Mouse (Mus musculus): ENCODE results near the gene Mapk13. TPM values are rescaled to one million over a fixed set of nuclear protein-coding genes. Genes with fewer than 3 reads are reported as not detected.

Mapk13 gene
- total and polyA plus RNA-seq, 2 experiments from 2014 or later = 0.65 to 0.78 TPM

DNA sequence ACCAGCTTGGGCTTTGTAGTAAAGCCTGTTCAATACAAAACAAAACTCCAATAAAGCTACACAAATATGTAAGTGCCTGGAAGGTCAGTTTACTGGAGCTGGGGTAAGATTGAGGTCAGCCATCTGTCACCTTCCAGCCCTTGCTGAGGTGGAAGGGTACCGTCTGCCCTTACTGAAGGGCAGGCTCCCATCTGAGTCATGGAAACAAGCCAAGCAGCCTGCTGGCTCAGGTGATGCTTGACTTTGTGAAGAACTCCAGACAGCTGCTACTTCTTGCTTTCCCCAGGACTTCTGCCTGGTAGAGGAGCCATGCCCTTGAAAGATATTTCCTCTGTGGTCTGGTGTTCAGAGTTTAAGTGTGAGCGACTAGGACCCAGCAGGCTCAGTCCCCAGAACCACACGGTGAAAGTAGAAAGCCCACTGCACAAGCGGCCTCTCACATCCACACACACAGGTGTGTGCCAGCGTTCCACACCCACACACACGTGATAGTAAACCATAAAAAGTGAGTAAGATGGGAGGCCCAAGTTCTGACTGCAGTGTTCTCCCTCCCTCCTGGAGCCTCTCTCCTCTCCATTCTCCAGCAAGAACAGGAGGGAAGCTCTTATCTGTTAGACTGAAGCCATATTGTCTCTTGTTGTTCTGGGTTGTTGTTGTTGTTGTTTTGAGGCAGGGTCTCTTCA lies 56.4 kb downstream of the Mapk13 start:
- 60% methylated on average over 6 of the region's 6 CpGs for WGBS

DNA sequence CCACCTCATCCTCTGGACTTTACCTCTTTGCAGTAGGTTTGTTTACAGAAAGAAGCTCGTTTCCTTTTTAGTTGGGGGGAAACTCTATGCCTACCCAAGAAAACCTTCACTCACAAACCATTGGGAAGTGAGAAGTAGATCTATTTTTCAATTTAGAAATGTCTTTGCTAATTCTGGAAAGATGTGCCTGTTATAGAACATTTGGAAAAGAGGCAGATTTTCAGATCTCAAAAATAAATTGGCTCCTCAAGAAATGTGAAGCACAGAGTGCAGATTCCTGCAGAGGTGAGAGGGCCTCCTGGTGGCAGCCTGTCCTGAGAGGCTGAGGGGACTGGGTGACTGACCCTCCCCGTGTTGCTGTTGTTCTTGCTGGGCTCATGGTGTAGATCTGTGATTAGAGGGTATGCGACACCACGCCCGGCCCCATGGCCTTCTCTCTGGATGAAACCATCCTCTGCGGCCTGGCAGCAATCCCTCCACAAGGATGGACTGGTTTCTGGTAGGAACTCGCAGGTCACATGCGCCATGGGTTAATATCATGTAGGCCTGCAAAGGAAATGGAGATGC lies 58.7 kb downstream of the Mapk13 start:
- H3K36me3 ChIP-seq (replicated peaks; ENCODE audit: control insufficient read depth, insufficient read depth, low read length) = peaks cover 81% of the 10 kb centered on the region
- H3K27me3 ChIP-seq (ENCODE audit: control insufficient read depth, insufficient read depth, low read length) = no peaks in the 10 kb centered on the region
- ATAC-seq (ENCODE audit: insufficient read depth, low read depth) = no peak
- 89% methylated on average over 8 of the region's 8 CpGs for WGBS
- H3K4me3 ChIP-seq (ENCODE audit: low read depth, low read length) = no peak overlapping the region
- DNase-seq (ENCODE audit: low spot score) = no peak
- H3K9ac ChIP-seq (replicated peaks; ENCODE audit: low read depth, low read length) = no peak overlapping the region
- no peak overlapping the region for H3K4me2 ChIP-seq (ENCODE audit: low read depth, low read length)
- TF ChIP-seq EP300 (IDR thresholded peaks at IDR 0.05; ENCODE audit: low read depth) (no peak), CTCF (IDR thresholded peaks at IDR 0.05; ENCODE audit: low read depth) (no peak)
- H3K9me3 ChIP-seq (replicated peaks; ENCODE audit: control insufficient read depth, low read length) = no peaks in the 10 kb centered on the region
- H3K27ac ChIP-seq (ENCODE audit: low read depth) = no peak overlapping the region
- 0 out of 2 replicates have a peak, but pooled peaks cover 6% of the 10 kb centered on the region for H3K4me1 ChIP-seq (ENCODE audit: control insufficient read depth, insufficient read depth)

More for the DNA sequence above, 56.4 kb downstream of the Mapk13 start:
- H3K27me3 ChIP-seq (ENCODE audit: control insufficient read depth, insufficient read depth, low read length) = no peaks in the 10 kb centered on the region
- DNase-seq (ENCODE audit: low spot score) (no peak), ATAC-seq (ENCODE audit: insufficient read depth, low read depth) (0 out of 2 replicates have a peak, but pooled peaks have one; percentile 40)
- H3K4me3 ChIP-seq (ENCODE audit: low read depth, low read length) = no peak overlapping the region
- H3K9ac ChIP-seq (replicated peaks; ENCODE audit: low read depth, low read length) = no peak overlapping the region
- H3K27ac ChIP-seq (ENCODE audit: low read depth) = peak overlapping the region; percentile 43
- H3K36me3 ChIP-seq (replicated peaks; ENCODE audit: control insufficient read depth, insufficient read depth, low read length) = peaks cover 87% of the 10 kb centered on the region
- H3K4me1 ChIP-seq (ENCODE audit: control insufficient read depth, insufficient read depth) = 0 out of 2 replicates have a peak, but pooled peaks cover 6% of the 10 kb centered on the region
- H3K4me2 ChIP-seq (ENCODE audit: low read depth, low read length) = no peak overlapping the region
- no peak for TF ChIP-seq EP300 (IDR thresholded peaks at IDR 0.05; ENCODE audit: low read depth)
- TF ChIP-seq CTCF (IDR thresholded peaks at IDR 0.05; ENCODE audit: low read depth) = no peak
- H3K9me3 ChIP-seq (replicated peaks; ENCODE audit: control insufficient read depth, low read length) = no peaks in the 10 kb centered on the region

DNA sequence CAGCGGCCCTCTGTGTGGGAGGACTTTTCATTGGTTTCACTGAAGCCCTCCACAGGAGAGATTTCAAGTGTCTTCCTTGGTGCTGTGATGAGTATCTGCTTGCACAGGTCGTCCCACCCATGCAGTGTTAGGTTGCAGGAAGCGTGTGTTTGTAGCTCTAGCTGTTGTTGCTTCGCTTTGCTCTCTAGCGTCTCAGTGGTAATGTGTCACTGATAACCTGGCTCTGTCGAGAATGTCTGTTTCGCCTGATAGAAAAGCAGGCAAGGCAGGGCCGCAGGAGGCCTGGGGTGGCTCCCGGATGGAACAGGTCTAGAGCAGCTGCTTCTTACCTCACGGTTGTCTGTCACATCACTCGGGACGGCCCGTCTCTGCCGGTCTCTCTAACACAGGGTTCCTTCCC lies 60.0 kb downstream of the Mapk13 start:
- Histone ChIP-seq H3K27ac (ENCODE audit: low read depth) (no peak overlapping the region), H3K4me3 (ENCODE audit: low read depth, low read length) (no peak overlapping the region), H3K27me3 (ENCODE audit: control insufficient read depth, insufficient read depth, low read length) (no peaks in the 10 kb centered on the region), H3K4me1 (ENCODE audit: control insufficient read depth, insufficient read depth) (0 out of 2 replicates have a peak, but pooled peaks cover 6% of the 10 kb centered on the region), H3K36me3 (replicated peaks; ENCODE audit: control insufficient read depth, insufficient read depth, low read length) (peaks cover 71% of the 10 kb centered on the region), H3K9ac (replicated peaks; ENCODE audit: low read depth, low read length) (no peak overlapping the region), H3K9me3 (replicated peaks; ENCODE audit: control insufficient read depth, low read length) (no peaks in the 10 kb centered on the region), H3K4me2 (ENCODE audit: low read depth, low read length) (no peak overlapping the region)
- TF ChIP-seq EP300 (IDR thresholded peaks at IDR 0.05; ENCODE audit: low read depth) (no peak), CTCF (IDR thresholded peaks at IDR 0.05; ENCODE audit: low read depth) (no peak)
- DNase-seq (ENCODE audit: low spot score) (no peak), ATAC-seq (ENCODE audit: insufficient read depth, low read depth) (no peak)
- WGBS = 65% methylated on average over 14 of the region's 14 CpGs

Other genes starting within 250 kb of the Mapk13 start
- gene Armc12, start 238.5 kb upstream of the Mapk13 start, total RNA-seq (2014; rRNA removed; ENCODE audit: low replicate concordance) = not detected in 2 replicates
- not detected in 2 replicates for gene Armc12, start 238.5 kb upstream of the Mapk13 start, polyA plus RNA-seq (2015; fragmentation: Nextera tagmentation; extraction: Ambion mirVana)
- not detected in 2 replicates for gene Clpsl2, start 219.9 kb upstream of the Mapk13 start, total RNA-seq (2014; rRNA removed; ENCODE audit: low replicate concordance)
- gene Clpsl2, start 219.9 kb upstream of the Mapk13 start, polyA plus RNA-seq (2015; fragmentation: Nextera tagmentation; extraction: Ambion mirVana) = not detected in 2 replicates
- not detected in 2 replicates for gene Clps, start 208.5 kb upstream of the Mapk13 start, total RNA-seq (2014; rRNA removed; ENCODE audit: low replicate concordance)
- not detected in 2 replicates for gene Clps, start 208.5 kb upstream of the Mapk13 start, polyA plus RNA-seq (2015; fragmentation: Nextera tagmentation; extraction: Ambion mirVana)
- not detected in 2 replicates for gene Lhfpl5, start 193.7 kb upstream of the Mapk13 start, total RNA-seq (2014; rRNA removed; ENCODE audit: low replicate concordance)
- gene Lhfpl5, start 193.7 kb upstream of the Mapk13 start, polyA plus RNA-seq (2015; fragmentation: Nextera tagmentation; extraction: Ambion mirVana) = 0.07 and 0.10 TPM in 2 replicates
- 16.6 and 21.0 TPM in 2 replicates for gene Srpk1, start 146.6 kb upstream of the Mapk13 start, total RNA-seq (2014; rRNA removed; ENCODE audit: low replicate concordance)
- gene Srpk1, start 146.6 kb upstream of the Mapk13 start, polyA plus RNA-seq (2015; fragmentation: Nextera tagmentation; extraction: Ambion mirVana) = 29.3 and 29.9 TPM in 2 replicates
- gene Slc26a8, start 79.1 kb upstream of the Mapk13 start, total RNA-seq (2014; rRNA removed; ENCODE audit: low replicate concordance) = not detected in 2 replicates
- gene Slc26a8, start 79.1 kb upstream of the Mapk13 start, polyA plus RNA-seq (2015; fragmentation: Nextera tagmentation; extraction: Ambion mirVana) = 0.29 and 0.36 TPM in 2 replicates
- gene Mapk14, start 78.0 kb upstream of the Mapk13 start, total RNA-seq (2014; rRNA removed; ENCODE audit: low replicate concordance) = 29.5 and 47.7 TPM in 2 replicates
- 17.8 and 19.4 TPM in 2 replicates for gene Mapk14, start 78.0 kb upstream of the Mapk13 start, polyA plus RNA-seq (2015; fragmentation: Nextera tagmentation; extraction: Ambion mirVana)
- not detected in 2 replicates for gene AC170998.1, start 43.2 kb upstream of the Mapk13 start, total RNA-seq (2014; rRNA removed; ENCODE audit: low replicate concordance)
- gene AC170998.1, start 43.2 kb upstream of the Mapk13 start, polyA plus RNA-seq (2015; fragmentation: Nextera tagmentation; extraction: Ambion mirVana) = 1.00 and 1.2 TPM in 2 replicates
- 4.6 and 27.8 TPM in 2 replicates for gene Brpf3, start 31.8 kb downstream of the Mapk13 start, total RNA-seq (2014; rRNA removed; ENCODE audit: low replicate concordance)
- gene Brpf3, start 31.8 kb downstream of the Mapk13 start, polyA plus RNA-seq (2015; fragmentation: Nextera tagmentation; extraction: Ambion mirVana) = 2.7 and 3.4 TPM in 2 replicates
- gene Pnpla1, start 89.1 kb downstream of the Mapk13 start, total RNA-seq (2014; rRNA removed; ENCODE audit: low replicate concordance) = not detected in 2 replicates
- 0.03 and 0.04 TPM in 2 replicates for gene Pnpla1, start 89.1 kb downstream of the Mapk13 start, polyA plus RNA-seq (2015; fragmentation: Nextera tagmentation; extraction: Ambion mirVana)
- gene 4930539E08Rik, start 146.0 kb downstream of the Mapk13 start, total RNA-seq (2014; rRNA removed; ENCODE audit: low replicate concordance) = not detected in 2 replicates
- gene 4930539E08Rik, start 146.0 kb downstream of the Mapk13 start, polyA plus RNA-seq (2015; fragmentation: Nextera tagmentation; extraction: Ambion mirVana) = 0.03 TPM in 2 replicates
- gene Pxt1, start 174.5 kb downstream of the Mapk13 start, total RNA-seq (2014; rRNA removed; ENCODE audit: low replicate concordance) = not detected in 2 replicates
- gene Pxt1, start 174.5 kb downstream of the Mapk13 start, polyA plus RNA-seq (2015; fragmentation: Nextera tagmentation; extraction: Ambion mirVana) = not detected in 2 replicates
- 32.3 and 41.5 TPM in 2 replicates for gene Kctd20, start 182.7 kb downstream of the Mapk13 start, total RNA-seq (2014; rRNA removed; ENCODE audit: low replicate concordance)
- 33.3 and 35.3 TPM in 2 replicates for gene Kctd20, start 182.7 kb downstream of the Mapk13 start, polyA plus RNA-seq (2015; fragmentation: Nextera tagmentation; extraction: Ambion mirVana)
- 49.8 and 50.1 TPM in 2 replicates for gene Stk38, start 238.7 kb downstream of the Mapk13 start, total RNA-seq (2014; rRNA removed; ENCODE audit: low replicate concordance)
- gene Stk38, start 238.7 kb downstream of the Mapk13 start, polyA plus RNA-seq (2015; fragmentation: Nextera tagmentation; extraction: Ambion mirVana) = 53.7 and 57.3 TPM in 2 replicates